Mouse (Mus musculus): ENCODE results near the gene Bckdk. TPM values are rescaled to one million over a fixed set of nuclear protein-coding genes. Genes with fewer than 3 reads are reported as not detected.

Gene Bckdk
- 74.3 and 95.0 TPM in 2 replicates for polyA plus RNA-seq (2012; rRNA removed)

GRCm38 (mm10) chr7:127903971-127904796 lies at the start of gene Bckdk:
Gene Bckdk (plus strand): TSS chr7:127904082.

GRCm38 (mm10) chr7:127876041-127876466 lies 27.8 kb upstream of the Bckdk start, which contains the start of gene Zfp646:
Gene Zfp646 (plus strand): TSS chr7:127876221.

GRCm38 (mm10) chr7:127876467-127877348 lies 27.2 kb upstream of the Bckdk start, which contains the start of gene Zfp668:
Gene Zfp668 (minus strand): TSS chr7:127876828.

GRCm38 (mm10) chr7:127890798-127891197 lies 13.1 kb upstream of the Bckdk start, which contains the start of gene Prss53:
Gene Prss53 (minus strand): TSS chr7:127890970.

GRCm38 (mm10) chr7:127895442-127895841 lies 8.4 kb upstream of the Bckdk start, which contains the start of the genes Gm21974 and Vkorc1:
Gene Gm21974 (minus strand): TSS chr7:127895454.
Gene Vkorc1 (minus strand): TSS chr7:127895617.

GRCm38 (mm10) chr7:127912190-127912871 lies 8.4 kb downstream of the Bckdk start, which contains the start of gene Kat8:
Gene Kat8 (plus strand): TSS chr7:127912516.

GRCm38 (mm10) chr7:127929923-127930322 lies 26.0 kb downstream of the Bckdk start, which contains the start of gene Prss8:
Gene Prss8 (minus strand): TSS chr7:127930104.

GRCm38 (mm10) chr7:127946470-127947023 lies 42.7 kb downstream of the Bckdk start, which contains the start of gene Prss36:
Gene Prss36 (minus strand): TSS chr7:127946725.

Other genes with a start within 250 kb of the Bckdk start
- gene Bcl7c, start 195.1 kb upstream of the Bckdk start, polyA plus RNA-seq (2012; rRNA removed), result 30.5 and 30.6 TPM in 2 replicates
- 17.1 and 23.7 TPM in 2 replicates for gene Ctf1, start 191.3 kb upstream of the Bckdk start, polyA plus RNA-seq (2012; rRNA removed)
- not detected in 2 replicates for gene Ctf2, start 171.9 kb upstream of the Bckdk start, polyA plus RNA-seq (2012; rRNA removed)
- gene Fbxl19, start 159.5 kb upstream of the Bckdk start, polyA plus RNA-seq (2012; rRNA removed), result 47.9 and 56.8 TPM in 2 replicates
- 35.4 and 46.9 TPM in 2 replicates for gene Orai3, start 134.3 kb upstream of the Bckdk start, polyA plus RNA-seq (2012; rRNA removed)
- gene Setd1a, start 127.4 kb upstream of the Bckdk start, polyA plus RNA-seq (2012; rRNA removed), result 8.2 and 9.2 TPM in 2 replicates
- 0.86 TPM in 1 of 2 replicates, not detected in the other for gene Gm49388, start 118.5 kb upstream of the Bckdk start, polyA plus RNA-seq (2012; rRNA removed)
- 64.8 and 84.2 TPM in 2 replicates for gene Hsd3b7, start 103.5 kb upstream of the Bckdk start, polyA plus RNA-seq (2012; rRNA removed)
- 61.1 and 76.4 TPM in 2 replicates for gene Stx4a, start 79.8 kb upstream of the Bckdk start, polyA plus RNA-seq (2012; rRNA removed)
- 3.9 and 4.8 TPM in 2 replicates for gene Stx1b, start 79.5 kb upstream of the Bckdk start, polyA plus RNA-seq (2012; rRNA removed)
- gene Zfp646, start 27.9 kb upstream of the Bckdk start, polyA plus RNA-seq (2012; rRNA removed), result 20.2 and 20.8 TPM in 2 replicates
- 6.5 and 7.7 TPM in 2 replicates for gene Zfp668, start 27.3 kb upstream of the Bckdk start, polyA plus RNA-seq (2012; rRNA removed)
- 5.0 and 5.2 TPM in 2 replicates for gene Prss53, start 13.1 kb upstream of the Bckdk start, polyA plus RNA-seq (2012; rRNA removed)
- gene Gm21974, start 8.6 kb upstream of the Bckdk start, polyA plus RNA-seq (2012; rRNA removed), result not detected in 2 replicates
- gene Vkorc1, start 8.5 kb upstream of the Bckdk start, polyA plus RNA-seq (2012; rRNA removed), result 136 and 159 TPM in 2 replicates
- gene Kat8, start 8.4 kb downstream of the Bckdk start, polyA plus RNA-seq (2012; rRNA removed), result 9.7 and 12.9 TPM in 2 replicates
- gene Prss8, start 26.0 kb downstream of the Bckdk start, polyA plus RNA-seq (2012; rRNA removed), result 119 and 136 TPM in 2 replicates
- gene Prss36, start 42.6 kb downstream of the Bckdk start, polyA plus RNA-seq (2012; rRNA removed), result 7.5 and 10.7 TPM in 2 replicates
- 156 and 158 TPM in 2 replicates for gene Fus, start 63.4 kb downstream of the Bckdk start, polyA plus RNA-seq (2012; rRNA removed)
- 407 and 442 TPM in 2 replicates for gene Pycard, start 89.8 kb downstream of the Bckdk start, polyA plus RNA-seq (2012; rRNA removed)
- gene Trim72, start 99.9 kb downstream of the Bckdk start, polyA plus RNA-seq (2012; rRNA removed), result 18.5 and 21.0 TPM in 2 replicates
- gene Itgam, start 158.6 kb downstream of the Bckdk start, polyA plus RNA-seq (2012; rRNA removed), result 4.3 and 4.7 TPM in 2 replicates
- gene Gm49368, start 158.6 kb downstream of the Bckdk start, polyA plus RNA-seq (2012; rRNA removed), result 0.10 TPM in 1 of 2 replicates, not detected in the other
- gene Itgax, start 225.5 kb downstream of the Bckdk start, polyA plus RNA-seq (2012; rRNA removed), result 3.5 and 3.6 TPM in 2 replicates